Mouse (Mus musculus) lung, postnatal 25 days (tissue): ENCODE data around the gene Cbarp.

Experiments used
- DNase-seq: peaks from one replicate; pipeline ENCODE4 v3.0.0; 2022; ENCODE audit warnings: low spot score

The Cbarp gene

GRCm38 (mm10) chr10:80092690-80093089 is 47.9 kb downstream of the Cbarp start:
- no peak for DNase-seq

GRCm38 (mm10) chr10:80091527-80091926 is 49.1 kb downstream of the Cbarp start:
- no peak for DNase-seq

- DNase-seq: no peak
These were observed 51.5 kb downstream of the Cbarp start for GRCm38 (mm10) chr10:80089146-80089545.

- no peak for DNase-seq
These were observed 53.2 kb downstream of the Cbarp start for GRCm38 (mm10) chr10:80087483-80087882.

- no peak for DNase-seq
These were observed 53.8 kb downstream of the Cbarp start for GRCm38 (mm10) chr10:80086847-80087246.

GRCm38 (mm10) chr10:80084817-80085487 is 55.7 kb downstream of the Cbarp start:
- peak; percentile 65 for DNase-seq

GRCm38 (mm10) chr10:80081075-80081474 is 59.6 kb downstream of the Cbarp start:
- no peak for DNase-seq
